9 mouse cellular contexts compared by ENCODE assay signal in the genomic region with DNA sequence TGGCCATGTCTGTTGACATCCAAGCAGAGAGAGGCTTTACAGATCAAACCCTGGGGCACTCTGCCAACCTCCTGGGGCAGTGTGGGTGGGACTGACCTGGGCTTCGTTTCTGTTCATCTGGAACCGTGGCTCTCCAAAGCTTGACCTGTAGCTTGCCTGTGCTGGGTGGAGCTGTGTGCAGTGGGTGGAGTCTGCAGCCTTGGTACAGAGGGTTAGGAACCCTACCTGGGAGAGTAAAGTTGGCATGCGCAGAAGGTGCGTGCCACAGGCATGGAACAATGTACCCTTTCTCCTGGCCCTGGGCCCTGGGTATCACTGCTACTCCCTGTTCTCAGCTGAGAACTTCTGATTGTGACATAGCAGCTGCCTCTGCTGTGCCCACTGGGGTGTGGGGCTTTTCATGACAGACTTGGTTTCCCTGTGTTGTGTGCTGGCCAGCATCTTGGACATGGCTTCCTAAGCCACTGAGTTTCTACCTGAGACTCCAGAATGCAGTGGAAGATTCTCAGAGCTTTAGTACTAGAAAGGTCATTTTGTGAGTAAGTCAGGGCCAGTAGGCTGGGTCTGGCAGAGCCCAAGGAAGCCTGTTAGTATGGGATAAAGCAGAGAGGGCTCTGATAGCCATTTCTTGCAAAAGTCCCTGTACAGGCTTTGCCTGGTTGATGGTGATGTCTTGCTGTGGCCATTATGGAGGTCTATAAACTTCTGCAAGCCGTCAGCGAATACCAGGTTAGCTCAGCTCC. TPM values are rescaled to one million over a fixed set of nuclear protein-coding genes. Genes with fewer than 3 reads are reported as not detected.
DNase-seq lines count a peak whose midpoint lies in the region; TF ChIP-seq lines count a peak whose summit lies in the region.
"Had no signal": no experiment of that assay in that cellular context is flagged by ENCODE, and none has a peak within 500 bp of the region (broad histone marks: within the 10 kb centered on the region; RNA-seq: fewer than 3 reads in every experiment).

No protein-coding gene starts in this region.

- H3ac ChIP-seq in myocyte (ENCODE audit: control insufficient read depth, insufficient read length), result no peak overlapping the region

- peak overlapping the region; percentile 19 for H3K4me2 ChIP-seq in myocyte (ENCODE audit: low read depth)

- H3K4me1 ChIP-seq in lung, adult 2 months (ENCODE audit: control insufficient read depth, insufficient read depth, low read length), result peaks cover 67% of the 10 kb centered on the region
- H3K4me1 ChIP-seq in thymus, adult 2 months (replicated peaks; ENCODE audit: control insufficient read depth, insufficient read depth, low read length), result peaks cover 55% of the 10 kb centered on the region
- H3K4me1 ChIP-seq in embryonic facial prominence, embryonic 10.5 days, result peaks cover 92% of the 10 kb centered on the region

- peaks cover 99% of the 10 kb centered on the region for H3K79me2 ChIP-seq in myocyte (ENCODE audit: control insufficient read depth, insufficient read depth)

- H3K36me3 ChIP-seq in myocyte (ENCODE audit: control insufficient read depth, insufficient read depth), result no peaks in the 10 kb centered on the region
- no peaks in the 10 kb centered on the region for H3K36me3 ChIP-seq in thymus, adult 2 months (ENCODE audit: control insufficient read depth, insufficient read depth, low read length)
- no peaks in the 10 kb centered on the region for H3K36me3 ChIP-seq in embryonic facial prominence, embryonic 10.5 days (replicated peaks)

- WGBS in lung, adult 2 months, result 50% methylated on average over 6 of the region's 6 CpGs
- WGBS in thymus, adult 2 months, result 88% methylated on average over 6 of the region's 6 CpGs
- WGBS in embryonic facial prominence, embryonic 10.5 days, result 83% methylated on average over 6 of the region's 6 CpGs

- H3K27ac ChIP-seq in thymus, adult 2 months (ENCODE audit: control insufficient read depth, insufficient read depth, low read length), result no peak overlapping the region
- H3K27ac ChIP-seq in embryonic facial prominence, embryonic 10.5 days (replicated peaks), result no peak overlapping the region

- peak; percentile 82 to 90 for DNase-seq in lung, adult 18-20 months
- no peak for DNase-seq in lung, adult 2 months
- peak; percentile 81 for DNase-seq in cerebellum, adult 9-10 months
- DNase-seq in kidney, adult 9 months, result peak; percentile 98
- no peak for DNase-seq in thymus, adult 2 months
- no peak for DNase-seq in embryonic facial prominence, embryonic 10.5 days (ENCODE audit: low spot score)
- DNase-seq in layer of hippocampus, postnatal 25 days (ENCODE audit: extremely low spot score in 1 of 2, low spot score in 1 of 2), result no peak
- DNase-seq: thymus, adult 18-20 months had no signal

- no peak for TF ChIP-seq CTCF in lung, adult 2 months (IDR thresholded peaks at IDR 0.05; ENCODE audit: insufficient read depth, low read length)
- TF ChIP-seq CTCF in thymus, adult 2 months (IDR thresholded peaks at IDR 0.05; ENCODE audit: borderline replicate concordance, control insufficient read depth, extremely low read depth, insufficient read depth, low read length, poor library complexity), result no peak

- H3K9me3 ChIP-seq in embryonic facial prominence, embryonic 10.5 days, result no peaks in the 10 kb centered on the region

- H3K4me3 ChIP-seq in lung, adult 2 months (replicated peaks; ENCODE audit: extremely low read depth, low read depth, low read length), result no peak overlapping the region
- H3K4me3 ChIP-seq in myocyte, result no peak overlapping the region
- H3K4me3 ChIP-seq in thymus, adult 2 months (ENCODE audit: control insufficient read depth, insufficient read depth, low read length), result no peak overlapping the region
- no peak overlapping the region for H3K4me3 ChIP-seq in embryonic facial prominence, embryonic 10.5 days

- no peaks in the 10 kb centered on the region for H3K27me3 ChIP-seq in myocyte (ENCODE audit: control insufficient read depth, insufficient read depth, insufficient read length)
- H3K27me3 ChIP-seq in thymus, adult 2 months (ENCODE audit: control insufficient read depth, insufficient read depth, low read length), result no peaks in the 10 kb centered on the region
- no peaks in the 10 kb centered on the region for H3K27me3 ChIP-seq in embryonic facial prominence, embryonic 10.5 days (replicated peaks; ENCODE audit: low read depth, poor library complexity, severe bottlenecking)

- TF ChIP-seq POLR2A in lung, adult 2 months (IDR thresholded peaks at IDR 0.05; ENCODE audit: borderline replicate concordance, extremely low read depth, low read depth, low read length), result no peak
- no peak for TF ChIP-seq POLR2A in myocyte (IDR thresholded peaks at IDR 0.05; ENCODE audit: insufficient read length, low read depth)
- TF ChIP-seq POLR2A in thymus, adult 2 months (IDR thresholded peaks at IDR 0.05; ENCODE audit: control insufficient read depth, extremely low read depth, insufficient read depth, low read length, poor library complexity), result no peak

TF ChIP-seq in myocyte, 11 proteins besides CTCF, POLR2A, EP300 and RAD21:
- peak in 1 of 3 experiments; percentile 16 for TF ChIP-seq MYOD1 (IDR thresholded peaks at IDR 0.05; ENCODE audit: control insufficient read depth in 1 of 3, insufficient read length in 2 of 3, low read depth in 2 of 3)
- TF ChIP-seq POLR2AphosphoS2 (IDR thresholded peaks at IDR 0.05; ENCODE audit: insufficient read length, low read depth), result no peak

RNA-seq across cellular contexts. Expression of gene Zmiz1, which starts 30.5 kb away (rescaled TPM):
- polyA plus RNA-seq in lung, adult 2 months (2012; rRNA removed), result 51.6 and 52.6 TPM in 2 replicates
- 34.5 TPM for polyA plus RNA-seq in myocyte (2012; fragmentation: generic; extraction: Trizol)
- 58.9 and 93.6 TPM in 2 replicates for polyA plus RNA-seq in thymus, adult 2 months (2012; rRNA removed)
- 42.8 and 45.6 TPM in 2 replicates for polyA plus RNA-seq in embryonic facial prominence, embryonic 10.5 days (2016; fragmentation: Nextera tagmentation; extraction: Ambion mirVana)
- 100 to 1,000 TPM in 1 of 2 experiments, 10 to 100 TPM in 1; 82.5 to 105 TPM for total RNA-seq in layer of hippocampus, postnatal 25 days (2021)

Comparison
In these comparisons a context has a peak if more than half of its experiments do, and no peak if none do; other contexts are left out.
1. DNase-seq: peak in lung, adult 18-20 months (2 of 2), cerebellum, adult 9-10 months (single experiment) and kidney, adult 9 months (single experiment); none in lung, adult 2 months (single experiment), thymus, adult 2 months (single experiment), embryonic facial prominence, embryonic 10.5 days (single experiment) and layer of hippocampus, postnatal 25 days (0 of 2).